Comparison of ENCODE assay signal across 12 mouse cellular contexts in genomic region chr1:60916281-60916781, GRCm38 (mm10). TPM values are rescaled to one million over a fixed set of nuclear protein-coding genes. Genes with fewer than 3 reads are reported as not detected.
A peak's percentile ranks its signal among the peaks of the same experiment; 100 is the strongest.
DNase-seq lines count a peak whose midpoint lies in the region; ATAC-seq lines count a peak whose summit lies in the region.
"Had no signal": no experiment of that assay in that cellular context is flagged by ENCODE, and none has a peak within 500 bp of the region (broad histone marks: within the 10 kb centered on the region; RNA-seq: fewer than 3 reads in every experiment).

No protein-coding gene starts in this region.

- intact Hi-C loops in gastrocnemius, postnatal 14 days (cut with DNase I; ENCODE audit: low total_unique reads), result no loop called here
- intact Hi-C loops in gastrocnemius, postnatal 36 days (cut with DNase I), result no loop called here

- DNase-seq in gastrocnemius, postnatal 14 days, result peak; percentile 22
- no peak for DNase-seq in gastrocnemius, postnatal 36 days
- DNase-seq in A20 (ENCODE audit: low read depth, low spot score) (peak; percentile 79), MEL-GATA-1-ER (ENCODE audit: extremely low read depth, low read depth) (peak; percentile 67)
- peak; percentile 66 for DNase-seq in naive thymus-derived CD4-positive, alpha-beta T cell, adult 2 months (ENCODE audit: low read depth)
- DNase-seq in frontal cortex, postnatal 25 days (ENCODE audit: low spot score in 2 of 2), result no peak
- DNase-seq in gastrocnemius, postnatal 25 days, result no peak
- DNase-seq: lung, adult 18-20 months; right cerebral cortex, adult 18-20 months had no signal

- ATAC-seq in erythroid progenitor cell, adult 5-6 weeks (replicated peaks; ENCODE audit: low FRiP score, poor library complexity, severe bottlenecking), result no peak
- ATAC-seq: intestine, postnatal 0 days had no signal

RNA-seq across cellular contexts. Expression of gene Ctla4, which starts 29.5 kb away (rescaled TPM):
- not detected for total RNA-seq in gastrocnemius, postnatal 14 days (2021)
- total RNA-seq in gastrocnemius, postnatal 36 days (2021), result under 1 TPM in 1 of 2 experiments, not detected in 1; 0.13 TPM
- 5.0 TPM in 1 of 2 replicates, not detected in the other for total RNA-seq in erythroid progenitor cell, adult 5-6 weeks (2015; ENCODE audit: low replicate concordance)
- total RNA-seq in erythroid progenitor cell, adult 5-6 weeks (2017; ENCODE audit: low replicate concordance), result 0.76 and 1.3 TPM in 2 replicates
- total RNA-seq in gastrocnemius, postnatal 25 days (2021), result not detected
- total RNA-seq: layer of hippocampus, postnatal 25 days had no signal

Comparison
In these comparisons a context has a peak if more than half of its experiments do, and no peak if none do; other contexts are left out.
1. DNase-seq: peak in gastrocnemius, postnatal 14 days (single experiment), A20 (single experiment), MEL-GATA-1-ER (single experiment) and naive thymus-derived CD4-positive, alpha-beta T cell, adult 2 months (single experiment); none in gastrocnemius, postnatal 36 days (0 of 2), frontal cortex, postnatal 25 days (0 of 2) and gastrocnemius, postnatal 25 days (single experiment).